ENCODE assay signal across 1 mouse cellular context in genomic region chr2:26590962-26591361, GRCm38 (mm10).
TF ChIP-seq lines count a peak whose summit lies in the region.

No protein-coding gene starts in this region.

TF ChIP-seq in MEL, 35 proteins besides CTCF, POLR2A, EP300 and RAD21 (continued from another document):
- no peak for TF ChIP-seq ELF1 (IDR thresholded peaks at IDR 0.05; ENCODE audit: low read depth, low read length)
- no peak for TF ChIP-seq ZKSCAN1 (IDR thresholded peaks at IDR 0.05; ENCODE audit: low read depth, low read length)
- no peak for TF ChIP-seq SIN3A (IDR thresholded peaks at IDR 0.05; ENCODE audit: low read length)
- TF ChIP-seq KAT2A (conservative IDR thresholded peaks at IDR 0.05; ENCODE audit: low read depth, low read length): no peak
- TF ChIP-seq SMC3 (IDR thresholded peaks at IDR 0.05; ENCODE audit: low read depth, low read length): no peak
- TF ChIP-seq ZMIZ1 (IDR thresholded peaks at IDR 0.05; ENCODE audit: low read depth, low read length): no peak
- TF ChIP-seq MEF2A (IDR thresholded peaks at IDR 0.05; ENCODE audit: extremely low read depth, insufficient replicate concordance, low read depth, low read length, poor library complexity, severe bottlenecking): no peak
